Mouse (Mus musculus): ENCODE measurements around the gene Ung. TPM values are rescaled to one million over a fixed set of nuclear protein-coding genes. Genes with fewer than 3 reads are reported as not detected.

Gene Ung
- polyA plus RNA-seq, 1 experiment from 2014 or later, result 31.1 TPM

DNA sequence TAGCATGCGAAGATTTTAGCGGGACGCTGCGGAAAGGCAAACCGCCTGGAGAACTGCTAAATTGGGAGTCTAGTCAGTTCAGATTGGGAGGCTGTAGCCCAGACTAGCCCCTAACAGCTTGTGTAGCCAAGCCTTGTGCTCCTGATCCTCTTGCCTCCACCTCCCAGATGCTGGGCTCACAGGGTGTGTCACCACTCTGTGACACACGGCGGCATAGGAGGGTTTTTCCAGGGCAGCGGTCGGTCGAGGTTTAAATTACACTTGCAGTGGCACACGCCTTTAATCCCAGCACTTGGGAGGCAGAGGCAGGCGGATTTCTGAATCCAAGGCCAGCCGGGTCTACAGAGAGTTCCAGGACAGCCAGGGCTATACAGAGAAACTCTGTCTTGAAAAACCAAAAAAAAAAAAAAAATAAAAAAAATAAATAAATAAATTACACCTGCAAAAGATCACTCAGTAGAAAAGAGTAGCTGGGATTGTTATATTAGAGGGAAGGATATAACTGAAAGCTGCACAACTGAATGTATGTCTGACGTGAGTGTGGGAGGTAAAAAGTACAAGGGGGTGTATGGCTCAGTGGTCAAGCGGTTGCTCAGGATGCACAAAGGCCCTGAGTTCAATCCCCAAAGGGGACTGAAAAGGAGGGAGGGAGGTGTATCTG is 506 bp upstream of the Ung start:
- peaks cover 6% of the 10 kb centered on the region; the same call in 1 of the 2 replicates for H3K4me1 ChIP-seq (replicated peaks; ENCODE audit: insufficient read depth, low read length)
- no peak for TF ChIP-seq CTCF (IDR thresholded peaks at IDR 0.05; ENCODE audit: low read depth)
- ATAC-seq (replicated peaks; ENCODE audit: low FRiP score, low read depth) (no peak), DNase-seq (ENCODE audit: low spot score) (no peak)
- H3K36me3 ChIP-seq (ENCODE audit: insufficient read depth, low read length), result 0 out of 2 replicates have a peak, but pooled peaks cover 4% of the 10 kb centered on the region
- H3K4me2 ChIP-seq (ENCODE audit: low read length), result peak overlapping the region; percentile 99
- no peak overlapping the region for H3K27ac ChIP-seq
- no peak overlapping the region for H3K9ac ChIP-seq (ENCODE audit: low read depth, low read length)
- no peaks in the 10 kb centered on the region for H3K27me3 ChIP-seq (ENCODE audit: insufficient read depth, low read length)
- peak overlapping the region; percentile 68 for H3K4me3 ChIP-seq (replicated peaks; ENCODE audit: low read depth, low read length)
- WGBS, result 77% methylated on average over 15 of the region's 15 CpGs
- no peaks in the 10 kb centered on the region for H3K9me3 ChIP-seq (replicated peaks; ENCODE audit: low read length)

DNA sequence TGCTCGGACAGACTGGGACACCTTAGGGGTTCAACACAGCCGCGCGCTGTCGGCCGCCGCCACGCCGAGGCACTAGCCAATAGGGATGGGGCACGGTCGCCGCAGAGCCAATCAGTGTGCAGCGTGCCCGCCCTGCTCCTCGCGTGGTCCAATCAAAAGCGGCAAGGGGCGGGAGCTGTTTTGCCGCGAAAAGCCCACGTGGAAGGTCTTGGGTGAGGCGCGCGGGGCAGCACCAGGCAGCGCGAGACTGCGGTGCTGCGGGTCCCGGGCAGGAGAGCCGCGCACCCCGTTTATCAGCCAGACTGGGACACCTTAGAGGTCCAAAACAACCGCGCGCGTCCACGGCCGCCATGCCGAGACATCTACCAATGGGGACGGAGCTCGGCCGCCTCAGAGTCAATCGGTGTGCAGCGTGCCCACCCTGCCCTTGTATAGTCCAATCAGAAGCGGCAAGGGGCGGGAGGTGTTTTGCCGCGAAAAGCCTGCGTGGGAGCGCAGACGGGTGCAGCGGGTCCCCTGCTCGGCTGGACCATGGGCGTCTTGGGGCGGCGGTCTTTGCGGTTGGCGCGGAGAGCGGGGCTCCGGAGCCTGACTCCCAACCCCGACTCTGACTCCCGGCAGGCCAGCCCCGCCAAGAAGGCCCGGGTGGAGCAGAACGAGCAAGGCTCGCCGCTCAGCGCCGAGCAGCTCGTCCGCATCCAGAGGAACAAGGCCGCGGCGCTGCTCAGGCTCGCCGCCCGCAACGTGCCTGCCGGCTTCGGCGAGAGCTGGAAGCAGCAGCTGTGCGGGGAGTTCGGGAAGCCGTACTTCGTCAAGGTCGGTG is 723 bp downstream of the Ung start:
- H3K27ac ChIP-seq, result peak overlapping the region; percentile 79
- H3K36me3 ChIP-seq (ENCODE audit: insufficient read depth, low read length), result no peaks in the 10 kb centered on the region
- no peaks in the 10 kb centered on the region for H3K9me3 ChIP-seq (replicated peaks; ENCODE audit: low read length)
- no peaks in the 10 kb centered on the region for H3K27me3 ChIP-seq (ENCODE audit: insufficient read depth, low read length)
- no peak for TF ChIP-seq CTCF (IDR thresholded peaks at IDR 0.05; ENCODE audit: low read depth)
- peak; percentile 97 for DNase-seq (ENCODE audit: low spot score)
- H3K4me1 ChIP-seq (replicated peaks; ENCODE audit: insufficient read depth, low read length), result peaks cover 6% of the 10 kb centered on the region; the same call in 1 of the 2 replicates
- WGBS, result 0% methylated on average over 86 of the region's 87 CpGs
- H3K4me2 ChIP-seq (ENCODE audit: low read length), result peak overlapping the region; percentile 99
- peak overlapping the region; percentile 70 for H3K9ac ChIP-seq (ENCODE audit: low read depth, low read length)
- ATAC-seq (replicated peaks; ENCODE audit: low FRiP score, low read depth), result peak; percentile 96
- H3K4me3 ChIP-seq (replicated peaks; ENCODE audit: low read depth, low read length), result peak overlapping the region; percentile 68

DNA sequence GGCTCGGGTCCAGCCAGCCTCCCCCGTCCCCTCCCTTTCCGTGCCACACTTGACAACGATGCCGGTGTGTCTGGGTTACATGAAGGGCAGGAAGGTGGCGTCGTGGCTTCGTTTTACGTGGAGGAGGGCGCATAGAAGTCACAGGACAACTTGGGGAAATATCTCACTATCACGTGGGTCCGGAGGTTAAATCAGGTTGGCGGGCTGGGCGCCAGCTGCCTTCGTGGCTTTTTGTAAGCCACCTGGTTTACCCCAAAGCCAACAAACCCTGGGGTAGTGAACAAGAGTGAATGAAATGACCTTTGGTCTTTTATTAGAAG is 1.3 kb downstream of the Ung start:
- under 1% methylated on average over 15 of the region's 15 CpGs for WGBS
- Histone ChIP-seq H3K4me1 (replicated peaks; ENCODE audit: insufficient read depth, low read length) (peaks cover 6% of the 10 kb centered on the region; the same call in 1 of the 2 replicates), H3K9me3 (replicated peaks; ENCODE audit: low read length) (no peaks in the 10 kb centered on the region), H3K4me2 (ENCODE audit: low read length) (peak overlapping the region; percentile 99), H3K9ac (ENCODE audit: low read depth, low read length) (peak overlapping the region; percentile 70), H3K4me3 (replicated peaks; ENCODE audit: low read depth, low read length) (peak overlapping the region; percentile 68), H3K27me3 (ENCODE audit: insufficient read depth, low read length) (no peaks in the 10 kb centered on the region), H3K36me3 (ENCODE audit: insufficient read depth, low read length) (no peaks in the 10 kb centered on the region), H3K27ac (peak overlapping the region; percentile 79)
- TF ChIP-seq CTCF (IDR thresholded peaks at IDR 0.05; ENCODE audit: low read depth), result no peak
- DNase-seq (ENCODE audit: low spot score), result peak; percentile 57
- ATAC-seq (replicated peaks; ENCODE audit: low FRiP score, low read depth), result no peak

DNA sequence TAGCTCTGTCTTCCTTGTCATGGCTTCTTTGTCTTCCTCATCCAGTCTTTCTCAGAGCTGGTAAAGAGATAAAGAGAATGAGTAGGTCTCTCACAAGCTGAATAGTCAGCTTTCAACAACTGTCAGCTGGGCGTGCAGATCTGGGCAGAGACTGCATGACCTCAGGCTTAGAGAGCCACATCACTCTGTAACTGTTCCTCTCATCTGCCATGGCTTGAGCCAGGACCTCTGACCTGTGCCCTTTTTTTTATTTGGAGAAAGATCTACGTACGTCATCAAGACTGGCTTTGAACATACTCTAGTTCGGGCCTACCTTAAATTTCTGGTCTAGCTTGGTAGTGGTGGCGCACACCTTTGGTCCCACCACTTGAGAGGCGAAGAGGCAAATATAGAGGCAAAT is 2.7 kb downstream of the Ung start:
- no peak for DNase-seq (ENCODE audit: low spot score)
- TF ChIP-seq CTCF (IDR thresholded peaks at IDR 0.05; ENCODE audit: low read depth), result no peak
- no peak overlapping the region for H3K27ac ChIP-seq
- H3K4me3 ChIP-seq (replicated peaks; ENCODE audit: low read depth, low read length), result no peak overlapping the region
- peaks cover 8% of the 10 kb centered on the region; the same call in 1 of the 2 replicates for H3K4me1 ChIP-seq (replicated peaks; ENCODE audit: insufficient read depth, low read length)
- no peaks in the 10 kb centered on the region for H3K27me3 ChIP-seq (ENCODE audit: insufficient read depth, low read length)
- ATAC-seq (replicated peaks; ENCODE audit: low FRiP score, low read depth), result no peak
- H3K4me2 ChIP-seq (ENCODE audit: low read length), result no peak overlapping the region
- H3K9me3 ChIP-seq (replicated peaks; ENCODE audit: low read length), result no peaks in the 10 kb centered on the region
- no peaks in the 10 kb centered on the region for H3K36me3 ChIP-seq (ENCODE audit: insufficient read depth, low read length)
- no peak overlapping the region for H3K9ac ChIP-seq (ENCODE audit: low read depth, low read length)
- WGBS, result 90% methylated on average over 6 of the region's 6 CpGs

DNA sequence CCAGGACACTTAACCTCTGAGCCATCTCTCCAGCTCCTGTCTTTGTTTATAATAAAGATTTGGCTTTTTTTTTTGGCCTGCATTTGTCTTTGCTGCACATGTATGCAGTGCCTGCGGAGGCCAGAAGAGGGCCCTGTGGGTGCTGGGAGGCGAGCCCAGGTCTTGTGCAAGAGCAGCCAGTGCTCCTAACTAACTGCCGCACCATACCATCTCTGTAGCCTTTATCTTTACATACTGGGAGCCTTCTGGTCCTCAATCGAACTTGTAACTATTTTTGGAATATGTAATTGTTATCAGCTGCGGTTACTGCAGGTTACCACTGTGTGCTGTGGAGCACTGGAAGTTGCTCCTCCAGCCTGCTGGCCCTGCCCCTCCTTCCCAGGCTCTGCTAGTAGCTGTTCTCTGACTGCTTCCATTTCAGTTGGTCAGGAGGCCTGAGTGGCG is 3.9 kb downstream of the Ung start:
- WGBS, result 67% methylated on average over 6 of the region's 6 CpGs
- peak; percentile 65 for TF ChIP-seq CTCF (IDR thresholded peaks at IDR 0.05; ENCODE audit: low read depth)
- ATAC-seq (replicated peaks; ENCODE audit: low FRiP score, low read depth), result no peak
- Histone ChIP-seq H3K4me2 (ENCODE audit: low read length) (no peak overlapping the region), H3K9me3 (replicated peaks; ENCODE audit: low read length) (no peaks in the 10 kb centered on the region), H3K4me1 (replicated peaks; ENCODE audit: insufficient read depth, low read length) (peaks cover 14% of the 10 kb centered on the region; the same call in 1 of the 2 replicates), H3K36me3 (ENCODE audit: insufficient read depth, low read length) (no peaks in the 10 kb centered on the region), H3K9ac (ENCODE audit: low read depth, low read length) (peak overlapping the region; percentile 2; the same call in 1 of the 2 replicates), H3K27me3 (ENCODE audit: insufficient read depth, low read length) (no peaks in the 10 kb centered on the region), H3K4me3 (replicated peaks; ENCODE audit: low read depth, low read length) (no peak overlapping the region), H3K27ac (no peak overlapping the region)
- DNase-seq (ENCODE audit: low spot score), result peak; percentile 33

DNA sequence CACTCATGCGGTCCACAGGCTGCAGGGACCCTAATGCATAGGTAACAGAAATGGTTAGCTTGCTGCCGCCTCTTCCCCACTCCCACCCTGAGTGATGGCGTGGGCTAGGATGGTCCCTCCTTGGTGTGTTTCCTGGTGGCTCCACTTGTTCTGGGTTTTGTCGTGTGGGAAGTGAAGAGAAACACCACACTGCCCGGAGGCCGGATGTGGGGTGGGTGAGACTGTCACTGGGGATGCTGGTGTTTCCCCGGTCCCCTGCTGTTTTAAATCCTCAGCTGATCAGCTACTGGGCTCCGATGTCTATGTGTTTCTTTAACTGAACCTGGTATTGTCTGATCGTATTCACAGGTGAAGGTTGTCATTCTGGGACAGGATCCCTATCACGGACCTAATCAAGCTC is 5.3 kb downstream of the Ung start:
- H3K27me3 ChIP-seq (ENCODE audit: insufficient read depth, low read length), result no peaks in the 10 kb centered on the region
- H3K4me3 ChIP-seq (replicated peaks; ENCODE audit: low read depth, low read length), result no peak overlapping the region
- TF ChIP-seq CTCF (IDR thresholded peaks at IDR 0.05; ENCODE audit: low read depth), result no peak
- H3K27ac ChIP-seq, result no peak overlapping the region
- no peak for ATAC-seq (replicated peaks; ENCODE audit: low FRiP score, low read depth)
- no peaks in the 10 kb centered on the region for H3K9me3 ChIP-seq (replicated peaks; ENCODE audit: low read length)
- H3K36me3 ChIP-seq (ENCODE audit: insufficient read depth, low read length), result no peaks in the 10 kb centered on the region
- H3K4me2 ChIP-seq (ENCODE audit: low read length), result no peak overlapping the region
- H3K4me1 ChIP-seq (replicated peaks; ENCODE audit: insufficient read depth, low read length), result peaks cover 8% of the 10 kb centered on the region; the same call in 1 of the 2 replicates
- WGBS, result 93% methylated on average over 10 of the region's 10 CpGs
- H3K9ac ChIP-seq (ENCODE audit: low read depth, low read length), result no peak overlapping the region
- DNase-seq (ENCODE audit: low spot score), result no peak
